Mouse (Mus musculus) erythroblast, embryonic 14.5 days (primary cell): ENCODE measurements around the gene Slc22a5.

ENCODE experiments used
- GATA1 ChIP-seq: IDR thresholded peaks from 2 replicates; pipeline ENCODE4 v1.6.1; 2012; ENCODE audit warnings: low read length, inconsistent platforms, mixed read lengths
- TAL1 ChIP-seq: IDR thresholded peaks from 3 replicates; pipeline ENCODE4 v1.6.1; 2012; ENCODE audit warnings: low read length, inconsistent platforms, mixed read lengths

DNA sequence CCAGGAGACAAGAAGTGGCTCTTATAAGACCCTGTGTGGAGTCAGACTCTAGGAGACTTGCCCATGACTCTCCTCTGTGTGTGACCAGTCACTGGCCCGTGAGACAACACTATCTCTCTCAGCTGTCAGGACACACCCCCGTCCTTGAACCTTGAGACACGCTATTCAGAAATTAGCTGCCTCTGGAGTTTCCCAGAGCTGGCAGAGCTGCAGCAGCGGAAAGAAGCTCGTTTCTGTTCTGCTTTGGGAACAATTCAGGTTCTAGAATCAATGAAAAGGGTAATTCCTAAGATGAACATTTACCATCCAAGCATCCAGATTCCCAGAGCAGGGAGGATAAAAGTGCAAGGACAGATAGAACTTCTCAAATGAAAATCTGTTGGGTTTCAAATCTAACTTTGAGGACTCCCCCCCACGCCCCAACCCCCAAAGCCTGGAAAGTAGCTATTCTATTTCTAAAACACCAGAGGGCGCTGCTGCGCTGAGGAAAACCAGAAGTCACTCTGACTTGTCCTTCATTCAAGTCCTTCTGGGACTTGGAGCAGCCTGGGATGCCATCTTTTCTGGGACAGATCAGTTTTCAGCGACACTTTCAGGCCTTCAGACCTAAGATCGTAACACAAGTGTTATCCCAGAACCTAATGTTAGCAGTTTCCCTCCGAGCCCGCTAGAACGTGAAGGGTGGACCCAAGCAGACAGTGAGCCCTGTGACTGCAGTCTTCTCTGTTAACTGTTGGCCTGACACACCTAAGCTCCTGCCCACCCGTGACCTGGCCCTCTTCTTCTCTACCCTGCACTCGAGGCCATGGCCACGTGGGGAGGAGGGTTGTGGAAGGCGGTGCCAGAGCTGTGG, 39.9 kb upstream of the Slc22a5 start:
- TF ChIP-seq TAL1 (no peak), GATA1 (no peak)
